Mouse (Mus musculus) heart, embryonic 11.5 days (tissue): ENCODE results near the gene Atp1a3. TPM values are rescaled to one million over a fixed set of nuclear protein-coding genes. Genes with fewer than 3 reads are reported as not detected.

ENCODE experiments used
- ATAC-seq: fragments of 200-750 bp; cut with Nextera tagmentation; replicated peaks from 2 replicates; pipeline ENCODE4 v1.8.0; 2017; ENCODE audit warnings: moderate library complexity; ENCODE audit not compliant: insufficient number of reproducible peaks, low FRiP score, low TSS enrichment
- H3K27ac ChIP-seq: fragments of 300-500 bp; sonication (generic); 2 replicates; pipeline ENCODE4 v1.5.1; 2014; ENCODE audit warnings: mild to moderate bottlenecking, low read depth, low read length
- H3K27me3 ChIP-seq: fragments of 300-500 bp; sonication (generic); 2 replicates; pipeline ENCODE4 v1.6.1; 2014; ENCODE audit warnings: mild to moderate bottlenecking, low read length, mixed read lengths; ENCODE audit not compliant: control insufficient read depth, insufficient read depth
- H3K36me3 ChIP-seq: fragments of 300-500 bp; sonication (generic); 2 replicates; pipeline ENCODE4 v1.6.1; 2014; ENCODE audit warnings: mild to moderate bottlenecking, low read length, moderate library complexity, mixed read lengths; ENCODE audit not compliant: control insufficient read depth, insufficient read depth
- H3K4me1 ChIP-seq: fragments of 300-500 bp; sonication (generic); 2 replicates; pipeline ENCODE4 v1.6.1; 2014; ENCODE audit warnings: low read length; ENCODE audit not compliant: control insufficient read depth, insufficient read depth
- H3K4me2 ChIP-seq: fragments of 300-500 bp; sonication (generic); 2 replicates; pipeline ENCODE4 v1.6.1; 2014; ENCODE audit warnings: mild to moderate bottlenecking, moderate library complexity
- H3K4me3 ChIP-seq: fragments of 300-500 bp; sonication (generic); 2 replicates; pipeline ENCODE4 v1.5.1; 2014; ENCODE audit warnings: low read depth, low read length
- H3K9ac ChIP-seq: fragments of 300-500 bp; sonication (generic); 2 replicates; pipeline ENCODE4 v1.6.1; 2014; ENCODE audit warnings: mild to moderate bottlenecking, low read depth, low read length, moderate library complexity
- H3K9me3 ChIP-seq: fragments of 300-500 bp; sonication (generic); replicated peaks from 2 replicates; pipeline ENCODE4 v1.6.1; 2016; ENCODE audit warnings: low read length; ENCODE audit not compliant: control insufficient read depth
- WGBS: fragments of 180-500 bp; shearing (Covaris S2); extraction: QIAGEN DNeasy Blood & Tissue Kit; methylation state at CpG from one replicate; pipeline ENCODE4 v1.1.7; 2014; ENCODE audit not compliant: insufficient replicate concordance; 5-methylcytosine and 5-hydroxymethylcytosine counted together
- polyA plus RNA-seq: library from polyadenylated mRNA; unstranded; fragments of >200 nt; fragmentation: Nextera tagmentation; extraction: Ambion mirVana; gene quantifications from 2 replicates; pipeline ENCODE4 v1.2.1, GENCODE M21; 2014

Gene Atp1a3
- polyA plus RNA-seq, 1 experiment from 2014 or later = 2.3 TPM

- ATAC-seq = no peak
Measured at GRCm38 (mm10) chr7:24993081-24993480, 12.7 kb downstream of the Atp1a3 start.

GRCm38 (mm10) chr7:24990478-24990877, 15.3 kb downstream of the Atp1a3 start:
- H3K27ac ChIP-seq = no peak overlapping the region
- 0 out of 2 replicates have a peak, but pooled peaks cover 2% of the 10 kb centered on the region for H3K9me3 ChIP-seq
- no peak overlapping the region for H3K9ac ChIP-seq
- no peak overlapping the region for H3K4me2 ChIP-seq
- 82% methylated on average over 8 of the region's 8 CpGs for WGBS
- H3K36me3 ChIP-seq = no peaks in the 10 kb centered on the region
- no peaks in the 10 kb centered on the region for H3K4me1 ChIP-seq
- no peak overlapping the region for H3K4me3 ChIP-seq
- peaks cover 5% of the 10 kb centered on the region for H3K27me3 ChIP-seq
- ATAC-seq = no peak

More at GRCm38 (mm10) chr7:24993081-24993480, 12.7 kb downstream of the Atp1a3 start:
- peaks cover 5% of the 10 kb centered on the region for H3K27me3 ChIP-seq
- H3K9ac ChIP-seq = no peak overlapping the region
- WGBS = 69% methylated on average over 6 of the region's 6 CpGs
- no peaks in the 10 kb centered on the region for H3K36me3 ChIP-seq
- no peak overlapping the region for H3K27ac ChIP-seq
- no peaks in the 10 kb centered on the region for H3K9me3 ChIP-seq
- H3K4me1 ChIP-seq = no peaks in the 10 kb centered on the region
- H3K4me2 ChIP-seq = no peak overlapping the region
- H3K4me3 ChIP-seq = no peak overlapping the region

GRCm38 (mm10) chr7:24987941-24988340, 17.8 kb downstream of the Atp1a3 start:
- no peak overlapping the region for H3K27ac ChIP-seq
- ATAC-seq = no peak
- peaks cover 2% of the 10 kb centered on the region; the same call in 1 of the 2 replicates for H3K27me3 ChIP-seq
- H3K9ac ChIP-seq = no peak overlapping the region
- H3K9me3 ChIP-seq = 0 out of 2 replicates have a peak, but pooled peaks cover 2% of the 10 kb centered on the region
- H3K36me3 ChIP-seq = no peaks in the 10 kb centered on the region
- H3K4me2 ChIP-seq = no peak overlapping the region
- 73% methylated on average over 14 of the region's 14 CpGs for WGBS
- H3K4me1 ChIP-seq = no peaks in the 10 kb centered on the region
- H3K4me3 ChIP-seq = no peak overlapping the region

GRCm38 (mm10) chr7:24985799-24986198, 20.0 kb downstream of the Atp1a3 start:
- no peak overlapping the region for H3K4me3 ChIP-seq
- H3K4me2 ChIP-seq = no peak overlapping the region
- H3K9me3 ChIP-seq = 0 out of 2 replicates have a peak, but pooled peaks cover 2% of the 10 kb centered on the region
- no peaks in the 10 kb centered on the region for H3K4me1 ChIP-seq
- WGBS = 60% methylated on average over 5 of the region's 5 CpGs
- H3K9ac ChIP-seq = no peak overlapping the region
- no peak for ATAC-seq
- H3K27ac ChIP-seq = no peak overlapping the region
- peaks cover 2% of the 10 kb centered on the region; the same call in 1 of the 2 replicates for H3K27me3 ChIP-seq
- H3K36me3 ChIP-seq = no peaks in the 10 kb centered on the region

GRCm38 (mm10) chr7:24984307-24984706, 21.5 kb downstream of the Atp1a3 start:
- Histone ChIP-seq H3K4me3 (no peak overlapping the region), H3K27me3 (no peaks in the 10 kb centered on the region), H3K27ac (no peak overlapping the region), H3K36me3 (no peaks in the 10 kb centered on the region), H3K9ac (no peak overlapping the region), H3K4me2 (no peak overlapping the region), H3K4me1 (no peaks in the 10 kb centered on the region), H3K9me3 (0 out of 2 replicates have a peak, but pooled peaks cover 2% of the 10 kb centered on the region)
- whole genome bisulfite sequencing = 83% methylated on average over 2 of the region's 2 CpGs
- ATAC-seq = no peak

- Histone ChIP-seq H3K27ac (no peak overlapping the region), H3K36me3 (no peaks in the 10 kb centered on the region), H3K4me1 (no peaks in the 10 kb centered on the region), H3K9ac (no peak overlapping the region), H3K4me3 (no peak overlapping the region), H3K27me3 (no peaks in the 10 kb centered on the region), H3K9me3 (0 out of 2 replicates have a peak, but pooled peaks cover 2% of the 10 kb centered on the region), H3K4me2 (no peak overlapping the region)
- 70% methylated on average over 5 of the region's 5 CpGs for WGBS
- ATAC-seq = no peak
Measured at GRCm38 (mm10) chr7:24983396-24983795, 22.4 kb downstream of the Atp1a3 start.

- no peak overlapping the region for H3K9ac ChIP-seq
- H3K4me3 ChIP-seq = no peak overlapping the region
- H3K36me3 ChIP-seq = no peaks in the 10 kb centered on the region
- no peak overlapping the region for H3K27ac ChIP-seq
- H3K4me2 ChIP-seq = no peak overlapping the region
- no peaks in the 10 kb centered on the region for H3K4me1 ChIP-seq
- ATAC-seq = no peak
- 73% methylated on average over 7 of the region's 7 CpGs for WGBS
- no peaks in the 10 kb centered on the region for H3K27me3 ChIP-seq
- H3K9me3 ChIP-seq = no peaks in the 10 kb centered on the region
Measured at GRCm38 (mm10) chr7:24980439-24980838, 25.3 kb downstream of the Atp1a3 start.

GRCm38 (mm10) chr7:24978781-24979180, 27.0 kb downstream of the Atp1a3 start:
- Histone ChIP-seq H3K9me3 (no peaks in the 10 kb centered on the region), H3K27me3 (no peaks in the 10 kb centered on the region), H3K27ac (no peak overlapping the region), H3K4me2 (no peak overlapping the region), H3K9ac (no peak overlapping the region), H3K4me1 (no peaks in the 10 kb centered on the region), H3K36me3 (no peaks in the 10 kb centered on the region), H3K4me3 (no peak overlapping the region)
- WGBS = 74% methylated on average over 7 of the region's 7 CpGs
- ATAC-seq = no peak

GRCm38 (mm10) chr7:24974893-24975595, 30.7 kb downstream of the Atp1a3 start:
- 32% methylated on average over 9 of the region's 9 CpGs for WGBS

More at GRCm38 (mm10) chr7:24974893-24975595, 30.7 kb downstream of the Atp1a3 start:
- no peaks in the 10 kb centered on the region for H3K9me3 ChIP-seq
- no peak overlapping the region for H3K4me3 ChIP-seq
- H3K27ac ChIP-seq = no peak overlapping the region
- H3K4me2 ChIP-seq = no peak overlapping the region
- H3K9ac ChIP-seq = no peak overlapping the region
- no peaks in the 10 kb centered on the region; the same call in 1 of the 2 replicates for H3K4me1 ChIP-seq
- ATAC-seq = no peak
- H3K36me3 ChIP-seq = no peaks in the 10 kb centered on the region
- H3K27me3 ChIP-seq = no peaks in the 10 kb centered on the region
